Mouse (Mus musculus) embryo, embryonic 10.5 days (tissue): ENCODE measurements around the gene Fzd7.

Experiments used
- DNase-seq: peaks from one replicate; pipeline ENCODE4 v3.0.0-alpha.2; 2015; ENCODE audit warnings: low spot score

Gene Fzd7

GRCm38 (mm10) chr1:59472368-59473180, 9.7 kb upstream of the Fzd7 start:
- no peak for DNase-seq

GRCm38 (mm10) chr1:59473181-59473555, 9.1 kb upstream of the Fzd7 start:
- no peak for DNase-seq

DNA sequence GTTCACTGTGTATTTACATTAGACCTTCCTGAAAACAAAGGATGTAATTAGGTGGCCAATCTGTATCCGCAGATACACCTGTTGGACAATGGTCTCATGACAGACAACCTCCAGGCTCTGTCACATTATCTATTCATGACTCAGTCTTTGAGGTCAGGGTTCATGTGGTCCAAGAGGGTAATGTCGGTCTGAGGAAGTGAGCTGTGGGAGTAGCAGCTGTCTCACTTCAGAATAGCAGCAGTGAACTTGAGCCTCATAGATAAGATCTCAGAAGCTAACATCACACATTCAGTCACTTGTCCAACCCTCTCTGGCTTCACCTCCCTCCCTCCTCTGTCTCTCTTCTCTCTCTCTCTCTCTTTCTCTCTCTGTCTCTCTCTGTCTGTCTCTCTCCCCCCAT, 6.6 kb upstream of the Fzd7 start:
- no peak for DNase-seq

DNA sequence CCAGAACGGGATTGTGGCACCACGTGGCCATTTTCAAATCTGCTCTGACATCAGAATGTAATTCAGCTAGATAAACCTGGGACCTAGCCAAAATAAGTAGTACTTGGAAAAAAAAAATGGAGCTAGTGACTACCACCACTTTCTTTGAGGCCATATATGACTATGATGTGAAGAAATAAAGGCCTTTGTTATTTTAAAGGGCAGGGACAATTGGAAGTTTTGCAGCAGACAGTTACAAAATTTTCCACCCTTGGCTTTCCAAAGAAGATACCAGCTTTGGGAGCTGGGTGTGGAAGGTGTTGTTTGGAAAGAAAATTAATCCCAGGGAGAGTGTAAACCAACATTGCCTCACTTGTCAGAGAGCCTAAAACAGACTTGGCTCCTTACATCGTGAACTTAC, 3.3 kb upstream of the Fzd7 start:
- DNase-seq: no peak

DNA sequence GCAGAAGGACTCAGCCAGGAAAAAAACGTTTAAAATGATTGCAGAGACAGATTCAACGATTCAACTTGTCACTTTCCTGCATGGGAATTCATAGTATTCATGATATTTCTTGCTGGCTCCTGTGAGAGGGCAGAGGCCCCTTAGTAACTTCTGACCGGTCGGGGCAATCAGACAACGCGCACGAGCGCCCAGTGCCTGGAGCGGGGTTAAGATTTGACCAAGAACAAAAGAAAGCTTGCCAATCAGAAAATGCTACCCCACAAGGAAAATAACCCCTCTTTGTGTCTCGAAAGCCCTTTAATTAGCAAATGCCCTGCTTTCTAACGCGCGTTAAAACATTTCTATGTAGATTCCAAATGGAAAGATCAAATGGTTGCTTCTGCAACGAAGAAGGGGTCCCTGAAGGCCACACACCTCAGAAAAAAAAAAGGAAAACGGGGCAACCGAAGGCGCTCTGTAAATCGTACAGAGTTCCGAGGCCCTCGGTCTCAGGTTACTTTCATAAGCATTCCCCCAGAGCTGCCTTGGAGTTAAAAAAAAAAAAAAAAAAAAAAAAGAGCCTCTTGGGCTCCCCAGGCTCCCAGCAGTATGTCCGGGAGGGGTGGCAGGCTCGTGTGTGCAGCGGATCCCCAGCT, 1.3 kb upstream of the Fzd7 start:
- peak; percentile 68 for DNase-seq

- peak; percentile 99 for DNase-seq
Measured at GRCm38 (mm10) chr1:59481456-59482291, 550 bp upstream of the Fzd7 start.

DNA sequence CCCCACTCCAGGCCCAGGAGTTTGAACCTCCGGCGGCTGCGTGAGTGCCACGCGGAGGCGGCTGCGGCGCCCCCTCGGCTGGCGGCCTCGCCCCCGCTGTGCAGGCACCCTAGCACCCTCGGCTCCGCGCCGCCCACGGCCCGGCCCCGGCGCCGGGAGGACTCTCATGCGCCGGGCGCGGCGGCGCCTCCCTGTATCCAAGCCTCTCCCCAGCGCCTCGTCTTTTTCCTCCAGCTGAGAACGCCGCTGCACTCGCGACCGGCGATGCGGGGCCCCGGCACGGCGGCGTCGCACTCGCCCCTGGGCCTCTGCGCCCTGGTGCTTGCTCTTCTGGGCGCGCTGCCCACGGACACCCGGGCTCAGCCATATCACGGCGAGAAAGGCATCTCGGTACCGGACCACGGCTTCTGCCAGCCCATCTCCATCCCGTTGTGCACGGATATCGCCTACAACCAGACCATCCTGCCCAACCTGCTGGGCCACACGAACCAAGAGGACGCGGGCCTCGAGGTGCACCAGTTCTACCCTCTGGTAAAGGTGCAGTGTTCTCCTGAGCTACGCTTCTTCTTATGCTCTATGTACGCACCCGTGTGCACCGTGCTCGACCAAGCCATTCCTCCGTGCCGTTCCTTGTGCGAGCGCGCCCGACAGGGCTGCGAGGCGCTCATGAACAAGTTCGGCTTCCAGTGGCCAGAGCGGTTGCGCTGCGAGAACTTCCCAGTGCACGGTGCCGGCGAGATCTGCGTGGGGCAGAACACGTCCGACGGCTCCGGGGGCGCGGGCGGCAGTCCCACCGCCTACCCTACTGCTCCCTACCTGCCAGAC, 684 bp downstream of the Fzd7 start:
- DNase-seq: peak; percentile 52

GRCm38 (mm10) chr1:59483521-59484245, 1.5 kb downstream of the Fzd7 start:
- peak; percentile 86 for DNase-seq

- DNase-seq: no peak
Measured at GRCm38 (mm10) chr1:59484314-59484713, 2.1 kb downstream of the Fzd7 start.

- DNase-seq: peak; percentile 85
Measured at GRCm38 (mm10) chr1:59484791-59485785, 2.9 kb downstream of the Fzd7 start.

GRCm38 (mm10) chr1:59485803-59486202, 3.6 kb downstream of the Fzd7 start:
- no peak for DNase-seq

DNA sequence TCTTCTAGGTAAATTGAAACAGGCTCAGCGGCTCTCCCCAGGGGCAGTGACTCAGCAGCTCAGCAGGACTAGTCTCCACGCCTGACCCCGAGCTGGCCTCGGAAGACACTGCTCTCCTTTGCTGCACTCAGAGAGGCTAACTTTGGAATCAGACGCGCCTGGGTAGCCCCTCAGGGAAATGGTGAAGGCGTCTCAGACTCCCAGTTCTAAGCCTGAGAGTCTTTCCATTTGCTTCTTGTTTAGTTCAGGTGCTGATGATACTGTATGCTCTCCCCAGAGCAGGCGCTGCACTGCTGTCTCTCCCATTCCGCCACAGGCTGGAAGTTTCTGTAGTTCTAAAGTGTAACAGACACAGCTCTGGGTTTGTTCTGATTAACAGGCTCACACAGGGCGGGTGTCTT, 5.4 kb downstream of the Fzd7 start:
- peak; percentile 70 for DNase-seq

GRCm38 (mm10) chr1:59488481-59488880, 6.3 kb downstream of the Fzd7 start:
- no peak for DNase-seq

- DNase-seq: no peak
Measured at GRCm38 (mm10) chr1:59488991-59489390, 6.8 kb downstream of the Fzd7 start.

DNA sequence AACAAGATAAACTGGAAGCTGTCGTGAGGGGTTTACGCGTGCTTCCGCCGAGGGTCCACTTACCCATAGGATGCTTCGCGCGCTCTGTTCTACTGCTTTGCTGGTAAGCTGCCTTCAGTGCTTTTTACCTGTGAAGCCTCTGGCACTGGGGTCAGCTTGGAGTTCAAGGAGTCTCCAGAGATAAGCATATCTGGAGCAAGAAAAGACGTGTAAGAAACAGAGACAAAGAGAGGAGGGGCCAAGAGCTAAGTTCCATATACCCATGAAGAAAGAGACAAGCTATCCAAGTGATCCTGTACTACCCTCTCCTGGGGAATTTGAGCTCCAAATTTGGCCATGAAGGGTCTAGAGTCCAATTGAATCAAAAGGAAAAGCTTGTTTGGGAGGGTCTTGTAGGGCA, 9.3 kb downstream of the Fzd7 start:
- DNase-seq: no peak

- DNase-seq: no peak
Measured at GRCm38 (mm10) chr1:59492432-59492831, 10.2 kb downstream of the Fzd7 start.

DNA sequence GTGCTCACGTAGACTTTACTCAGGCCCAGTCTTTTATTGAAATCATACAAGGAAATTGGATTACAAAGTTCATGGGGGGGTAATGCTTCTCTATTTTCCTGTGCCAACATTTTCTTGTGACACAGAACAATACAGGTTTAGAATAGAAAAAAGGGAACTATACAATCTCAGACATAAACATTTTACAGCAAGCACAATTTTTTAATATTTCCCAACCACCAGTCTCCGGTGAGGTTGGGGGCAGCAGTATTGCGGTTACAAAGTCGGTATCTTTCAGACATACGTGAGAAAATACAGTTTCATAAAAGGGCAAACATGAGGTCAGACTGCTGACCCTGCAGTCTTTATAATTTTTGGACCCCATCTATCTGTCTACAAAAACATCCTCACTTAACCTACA, 13.7 kb downstream of the Fzd7 start:
- no peak for DNase-seq

GRCm38 (mm10) chr1:59497741-59498613, 15.8 kb downstream of the Fzd7 start:
- no peak for DNase-seq

DNA sequence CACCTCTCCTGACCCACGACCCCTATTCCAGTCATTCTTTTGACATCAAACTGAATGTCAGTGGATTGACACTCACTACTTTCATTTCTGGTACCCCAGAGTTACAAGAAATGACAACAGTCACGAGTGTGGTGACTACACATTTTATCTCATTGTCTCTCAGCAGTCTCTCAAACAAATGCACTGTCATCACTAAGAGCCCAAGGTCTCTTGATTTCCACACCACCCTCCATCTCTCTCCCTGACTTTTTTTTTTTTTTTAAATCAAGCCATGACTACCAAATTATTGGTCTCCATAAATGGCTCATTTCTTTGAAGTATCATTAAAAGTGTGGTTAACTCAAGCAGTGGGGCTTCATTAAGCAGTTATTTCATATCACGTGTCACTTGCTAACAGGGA, 17.1 kb downstream of the Fzd7 start:
- no peak for DNase-seq
